Mouse (Mus musculus): ENCODE measurements at regions not wholly inside any gene's neighbourhood (a gene's known extent, or its start where the extent isn't known, plus 50 kb on each side); places are given as distances from the start of the nearest gene placed in this dataset.

- DNase-seq (ENCODE audit: extremely low spot score in 1 of 2, low spot score in 2 of 2) = no peak
- intact Hi-C loops (cut with DNase I) = no loop called here
These were observed 945.3 kb downstream of the Robo2 start for GRCm38 (mm10) chr16:73466296-73466695.

- no peak for DNase-seq (ENCODE audit: extremely low spot score in 1 of 2, low spot score in 2 of 2)
These were observed 949.1 kb downstream of the Robo2 start for GRCm38 (mm10) chr16:73462516-73462915.

GRCm38 (mm10) chr16:73450634-73451245 is 960.9 kb downstream of the Robo2 start:
- no peak for DNase-seq (ENCODE audit: extremely low spot score in 1 of 2, low spot score in 2 of 2)
- intact Hi-C loops (cut with DNase I) = no loop called here

More at GRCm38 (mm10) chr16:73462516-73462915, 949.1 kb downstream of the Robo2 start:
- intact Hi-C loops (cut with DNase I) = no loop called here

- intact Hi-C loops (cut with DNase I) = no loop called here
- no peak for DNase-seq (ENCODE audit: extremely low spot score in 1 of 2, low spot score in 2 of 2)
These were observed 961.8 kb downstream of the Robo2 start for GRCm38 (mm10) chr16:73449836-73450235.

GRCm38 (mm10) chr16:73435726-73436125 is 975.9 kb downstream of the Robo2 start:
- intact Hi-C loops (cut with DNase I) = no loop called here
- DNase-seq (ENCODE audit: extremely low spot score in 1 of 2, low spot score in 2 of 2) = no peak

GRCm38 (mm10) chr16:73424851-73425250 is 986.8 kb downstream of the Robo2 start:
- intact Hi-C loops (cut with DNase I) = no loop called here
- DNase-seq (ENCODE audit: extremely low spot score in 1 of 2, low spot score in 2 of 2) = peak in 1 of 2 experiments; percentile 17

- DNase-seq (ENCODE audit: extremely low spot score in 1 of 2, low spot score in 2 of 2) = no peak
- intact Hi-C loops (cut with DNase I) = no loop called here
These were observed 987.3 kb downstream of the Robo2 start for GRCm38 (mm10) chr16:73424311-73424710.

- intact Hi-C loops (cut with DNase I) = no loop called here
- peak in 1 of 2 experiments; percentile 3 for DNase-seq (ENCODE audit: extremely low spot score in 1 of 2, low spot score in 2 of 2)
These were observed 1007.1 kb downstream of the Robo2 start for GRCm38 (mm10) chr16:73404509-73404908.

GRCm38 (mm10) chr16:73404099-73404498 is 1007.5 kb downstream of the Robo2 start:
- no peak for DNase-seq (ENCODE audit: extremely low spot score in 1 of 2, low spot score in 2 of 2)
- intact Hi-C loops (cut with DNase I) = no loop called here

- DNase-seq (ENCODE audit: extremely low spot score in 1 of 2, low spot score in 2 of 2) = no peak
- intact Hi-C loops (cut with DNase I) = no loop called here
These were observed 1032.6 kb downstream of the Robo2 start for GRCm38 (mm10) chr16:73379056-73379455.

GRCm38 (mm10) chr16:73374608-73375165 is 1036.9 kb downstream of the Robo2 start:
- intact Hi-C loops (cut with DNase I) = no loop called here

GRCm38 (mm10) chr16:73368607-73369233 is 1042.9 kb downstream of the Robo2 start:
- intact Hi-C loops (cut with DNase I) = no loop called here
- DNase-seq (ENCODE audit: extremely low spot score in 1 of 2, low spot score in 2 of 2) = no peak

More at GRCm38 (mm10) chr16:73374608-73375165, 1036.9 kb downstream of the Robo2 start:
- no peak for DNase-seq (ENCODE audit: extremely low spot score in 1 of 2, low spot score in 2 of 2)

- DNase-seq (ENCODE audit: extremely low spot score in 1 of 2, low spot score in 2 of 2) = no peak
- intact Hi-C loops (cut with DNase I) = no loop called here
These were observed 1043.7 kb downstream of the Robo2 start for GRCm38 (mm10) chr16:73367926-73368325.

GRCm38 (mm10) chr16:73367226-73367840 is 1044.3 kb downstream of the Robo2 start:
- DNase-seq (ENCODE audit: extremely low spot score in 1 of 2, low spot score in 2 of 2) = peak; percentile 19 to 57
- intact Hi-C loops (cut with DNase I) = no loop called here

- DNase-seq (ENCODE audit: extremely low spot score in 1 of 2, low spot score in 2 of 2) = no peak
- intact Hi-C loops (cut with DNase I) = no loop called here
These were observed 1042.6 kb downstream of the Robo1 start for GRCm38 (mm10) chr16:73350698-73351097.

- intact Hi-C loops (cut with DNase I) = no loop called here
- no peak for DNase-seq (ENCODE audit: extremely low spot score in 1 of 2, low spot score in 2 of 2)
These were observed 1035.8 kb downstream of the Robo1 start for GRCm38 (mm10) chr16:73343941-73344340.

GRCm38 (mm10) chr16:73343531-73343930 is 1035.4 kb downstream of the Robo1 start:
- DNase-seq (ENCODE audit: extremely low spot score in 1 of 2, low spot score in 2 of 2) = no peak
- intact Hi-C loops (cut with DNase I) = no loop called here

GRCm38 (mm10) chr16:73317644-73318043 is 1009.5 kb downstream of the Robo1 start:
- intact Hi-C loops (cut with DNase I) = no loop called here
- DNase-seq (ENCODE audit: extremely low spot score in 1 of 2, low spot score in 2 of 2) = peak in 1 of 2 experiments; percentile 20

- no peak for DNase-seq (ENCODE audit: extremely low spot score in 1 of 2, low spot score in 2 of 2)
- intact Hi-C loops (cut with DNase I) = no loop called here
These were observed 1002.0 kb downstream of the Robo1 start for GRCm38 (mm10) chr16:73310096-73310495.

GRCm38 (mm10) chr16:73279951-73280350 is 971.8 kb downstream of the Robo1 start:
- intact Hi-C loops (cut with DNase I) = no loop called here
- no peak for DNase-seq (ENCODE audit: extremely low spot score in 1 of 2, low spot score in 2 of 2)

All from left cerebral cortex, postnatal 10 days (tissue).